Mouse (Mus musculus): ENCODE data around the gene Trim16.

- no peak for TF ChIP-seq CTCF (conservative IDR thresholded peaks at IDR 0.05; ENCODE audit: insufficient read depth, insufficient read length, low read depth, low read length)
- no peak for TF ChIP-seq POLR2A (IDR thresholded peaks at IDR 0.05; ENCODE audit: low read depth, low read length)
Observed at GRCm38 (mm10) chr11:62825222-62826105, 5.4 kb downstream of the Trim16 start.

Measured in kidney, adult 2 months (tissue).